Mouse (Mus musculus): Measurements from ENCODE around the gene Itln1. TPM values are rescaled to one million over a fixed set of nuclear protein-coding genes. Genes with fewer than 3 reads are reported as not detected.
A peak's percentile ranks its signal among the peaks of the same experiment; 100 is the strongest.

The Itln1 gene
- polyA plus RNA-seq, 1 experiment, result 2.5 TPM

DNA sequence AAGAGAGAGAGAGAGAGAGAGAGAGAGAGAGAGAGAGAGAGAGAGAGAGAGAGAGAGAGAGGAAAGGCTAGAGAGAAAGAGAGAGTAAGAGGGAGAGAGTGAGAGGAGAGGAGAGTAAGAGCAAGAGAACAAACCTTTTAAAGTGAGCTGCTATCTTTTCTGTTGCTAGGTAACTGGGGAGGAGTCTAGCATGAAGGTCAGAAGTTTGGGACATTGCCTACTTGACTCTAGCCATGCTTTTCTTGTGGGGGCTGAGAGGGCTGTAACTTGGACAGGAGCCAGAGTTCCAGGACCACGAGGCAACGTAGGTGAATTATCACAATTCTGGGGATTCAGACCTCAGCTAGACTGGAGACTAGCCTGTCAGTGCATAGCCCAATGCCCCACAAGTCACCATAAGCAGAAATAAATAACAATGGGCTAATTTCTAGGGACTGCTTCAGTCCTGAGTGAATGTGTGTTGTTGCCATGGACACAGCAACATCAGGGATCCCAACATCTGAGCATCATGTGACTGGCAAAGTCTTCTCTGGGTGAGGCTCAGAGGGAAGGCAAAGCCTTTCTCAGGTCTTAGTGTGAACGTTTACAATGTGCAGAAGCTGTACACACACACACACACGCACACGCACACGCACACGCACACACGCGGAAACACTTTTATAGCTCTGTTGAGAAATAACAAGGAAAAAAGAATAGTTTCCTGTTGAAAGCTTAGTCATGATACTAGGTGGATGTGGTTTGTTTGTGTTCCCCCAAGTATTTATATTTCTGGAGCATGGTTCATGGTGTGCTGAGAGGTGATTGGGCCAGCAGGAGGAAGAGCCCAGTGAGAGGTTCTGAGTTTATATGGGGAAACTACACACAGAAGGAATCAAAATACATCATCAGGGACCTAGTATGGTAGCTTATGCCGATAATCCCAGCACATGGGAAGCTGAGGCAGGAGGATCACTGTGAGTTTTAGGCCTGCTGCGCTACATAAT lies 18.6 kb upstream of the Itln1 start:
- DNase-seq, result no peak
- no peak overlapping the region for H3K4me3 ChIP-seq (ENCODE audit: control insufficient read depth, insufficient read depth, low read length)
- H3K36me3 ChIP-seq (ENCODE audit: control insufficient read depth, insufficient read depth, low read length), result no peaks in the 10 kb centered on the region
- H3K27me3 ChIP-seq (ENCODE audit: control insufficient read depth, insufficient read depth, low read length), result no peaks in the 10 kb centered on the region
- no peak overlapping the region for H3K27ac ChIP-seq (ENCODE audit: control insufficient read depth, insufficient read depth, low read length)
- peaks cover 9% of the 10 kb centered on the region for H3K4me1 ChIP-seq (replicated peaks; ENCODE audit: control insufficient read depth, insufficient read depth, low read length)
- 78% methylated on average over 11 of the region's 11 CpGs for WGBS
- TF ChIP-seq CTCF (IDR thresholded peaks at IDR 0.05; ENCODE audit: borderline replicate concordance, control insufficient read depth, extremely low read depth, insufficient read depth, low read length, poor library complexity) (no peak), POLR2A (IDR thresholded peaks at IDR 0.05; ENCODE audit: control insufficient read depth, extremely low read depth, insufficient read depth, low read length, poor library complexity) (no peak)

GRCm38 (mm10) chr1:171552230-171552629 lies 17.1 kb upstream of the Itln1 start:
- H3K4me3 ChIP-seq (ENCODE audit: control insufficient read depth, insufficient read depth, low read length), result no peak overlapping the region
- TF ChIP-seq POLR2A (IDR thresholded peaks at IDR 0.05; ENCODE audit: control insufficient read depth, extremely low read depth, insufficient read depth, low read length, poor library complexity) (no peak), CTCF (IDR thresholded peaks at IDR 0.05; ENCODE audit: borderline replicate concordance, control insufficient read depth, extremely low read depth, insufficient read depth, low read length, poor library complexity) (no peak)
- no peak for DNase-seq
- H3K27me3 ChIP-seq (ENCODE audit: control insufficient read depth, insufficient read depth, low read length), result no peaks in the 10 kb centered on the region
- H3K27ac ChIP-seq (ENCODE audit: control insufficient read depth, insufficient read depth, low read length), result no peak overlapping the region
- WGBS, result 94% methylated on average over 2 of the region's 2 CpGs
- H3K4me1 ChIP-seq (replicated peaks; ENCODE audit: control insufficient read depth, insufficient read depth, low read length), result peaks cover 2% of the 10 kb centered on the region; the same call in 1 of the 2 replicates
- no peaks in the 10 kb centered on the region for H3K36me3 ChIP-seq (ENCODE audit: control insufficient read depth, insufficient read depth, low read length)

- Histone ChIP-seq H3K4me1 (replicated peaks; ENCODE audit: control insufficient read depth, insufficient read depth, low read length) (peaks cover 2% of the 10 kb centered on the region; the same call in 1 of the 2 replicates), H3K36me3 (ENCODE audit: control insufficient read depth, insufficient read depth, low read length) (no peaks in the 10 kb centered on the region), H3K27ac (ENCODE audit: control insufficient read depth, insufficient read depth, low read length) (no peak overlapping the region), H3K4me3 (ENCODE audit: control insufficient read depth, insufficient read depth, low read length) (no peak overlapping the region), H3K27me3 (ENCODE audit: control insufficient read depth, insufficient read depth, low read length) (no peaks in the 10 kb centered on the region)
- 15% methylated on average over 7 of the region's 7 CpGs for WGBS
- DNase-seq, result no peak
- TF ChIP-seq POLR2A (IDR thresholded peaks at IDR 0.05; ENCODE audit: control insufficient read depth, extremely low read depth, insufficient read depth, low read length, poor library complexity) (no peak), CTCF (IDR thresholded peaks at IDR 0.05; ENCODE audit: borderline replicate concordance, control insufficient read depth, extremely low read depth, insufficient read depth, low read length, poor library complexity) (no peak)
Measured at GRCm38 (mm10) chr1:171551326-171551725, 16.2 kb upstream of the Itln1 start.

DNA sequence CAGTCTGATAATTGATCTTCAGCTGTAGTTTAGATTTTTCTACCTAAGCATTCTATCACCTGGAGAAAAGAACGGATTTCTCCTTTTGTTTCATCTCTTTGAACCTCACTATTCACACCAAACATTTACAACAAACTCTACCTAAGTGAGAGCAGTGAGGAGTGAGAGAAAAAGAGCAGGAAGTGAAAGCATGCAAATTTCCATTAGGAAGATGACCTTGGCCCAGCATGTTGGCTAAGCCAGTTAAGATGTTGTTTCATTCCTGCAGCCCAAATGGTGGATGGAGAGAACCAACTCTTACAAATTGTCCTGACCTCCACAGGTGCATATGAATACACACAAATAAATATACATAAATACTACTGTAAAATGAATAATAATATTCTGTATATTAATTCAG lies 5.6 kb upstream of the Itln1 start:
- TF ChIP-seq POLR2A (IDR thresholded peaks at IDR 0.05; ENCODE audit: control insufficient read depth, extremely low read depth, insufficient read depth, low read length, poor library complexity) (no peak), CTCF (IDR thresholded peaks at IDR 0.05; ENCODE audit: borderline replicate concordance, control insufficient read depth, extremely low read depth, insufficient read depth, low read length, poor library complexity) (no peak)
- Histone ChIP-seq H3K27me3 (ENCODE audit: control insufficient read depth, insufficient read depth, low read length) (no peaks in the 10 kb centered on the region), H3K36me3 (ENCODE audit: control insufficient read depth, insufficient read depth, low read length) (no peaks in the 10 kb centered on the region), H3K4me1 (replicated peaks; ENCODE audit: control insufficient read depth, insufficient read depth, low read length) (no peaks in the 10 kb centered on the region), H3K27ac (ENCODE audit: control insufficient read depth, insufficient read depth, low read length) (no peak overlapping the region), H3K4me3 (ENCODE audit: control insufficient read depth, insufficient read depth, low read length) (no peak overlapping the region)
- WGBS, result 93% methylated on average over 1 of the region's 1 CpGs
- DNase-seq, result no peak

- no peaks in the 10 kb centered on the region for H3K36me3 ChIP-seq (ENCODE audit: control insufficient read depth, insufficient read depth, low read length)
- TF ChIP-seq CTCF (IDR thresholded peaks at IDR 0.05; ENCODE audit: borderline replicate concordance, control insufficient read depth, extremely low read depth, insufficient read depth, low read length, poor library complexity), result no peak
- no peak for TF ChIP-seq POLR2A (IDR thresholded peaks at IDR 0.05; ENCODE audit: control insufficient read depth, extremely low read depth, insufficient read depth, low read length, poor library complexity)
- H3K27ac ChIP-seq (ENCODE audit: control insufficient read depth, insufficient read depth, low read length), result no peak overlapping the region
- H3K4me3 ChIP-seq (ENCODE audit: control insufficient read depth, insufficient read depth, low read length), result no peak overlapping the region
- H3K4me1 ChIP-seq (replicated peaks; ENCODE audit: control insufficient read depth, insufficient read depth, low read length), result no peaks in the 10 kb centered on the region
- no peak for DNase-seq
- H3K27me3 ChIP-seq (ENCODE audit: control insufficient read depth, insufficient read depth, low read length), result no peaks in the 10 kb centered on the region
Measured at GRCm38 (mm10) chr1:171534557-171534956, 537 bp downstream of the Itln1 start.

DNA sequence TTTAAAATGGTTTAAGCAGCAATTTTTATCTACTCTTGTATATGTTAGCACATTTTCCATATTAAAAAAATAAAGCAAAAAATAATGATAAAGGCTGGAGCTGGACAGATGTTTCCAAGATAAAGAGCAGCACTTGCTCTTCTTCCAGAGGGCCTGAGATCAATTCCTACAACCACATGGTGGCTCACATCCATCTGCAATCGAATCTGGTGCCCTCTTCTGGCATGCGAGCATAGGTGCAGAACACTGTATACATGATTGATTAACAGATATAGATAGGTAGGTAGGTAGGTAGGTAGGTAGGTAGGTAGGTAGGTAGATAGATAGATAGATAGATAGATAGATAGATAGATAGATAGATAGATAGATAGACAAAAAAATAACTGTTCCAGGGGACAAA lies 2.3 kb downstream of the Itln1 start:
- no peak for TF ChIP-seq CTCF (IDR thresholded peaks at IDR 0.05; ENCODE audit: borderline replicate concordance, control insufficient read depth, extremely low read depth, insufficient read depth, low read length, poor library complexity)
- no peak for TF ChIP-seq POLR2A (IDR thresholded peaks at IDR 0.05; ENCODE audit: control insufficient read depth, extremely low read depth, insufficient read depth, low read length, poor library complexity)
- 73% methylated on average over 2 of the region's 2 CpGs for WGBS
- DNase-seq, result peak; percentile 10

More for the DNA sequence above, 2.3 kb downstream of the Itln1 start:
- Histone ChIP-seq H3K36me3 (ENCODE audit: control insufficient read depth, insufficient read depth, low read length) (no peaks in the 10 kb centered on the region), H3K27ac (ENCODE audit: control insufficient read depth, insufficient read depth, low read length) (no peak overlapping the region), H3K4me3 (ENCODE audit: control insufficient read depth, insufficient read depth, low read length) (no peak overlapping the region), H3K27me3 (ENCODE audit: control insufficient read depth, insufficient read depth, low read length) (no peaks in the 10 kb centered on the region), H3K4me1 (replicated peaks; ENCODE audit: control insufficient read depth, insufficient read depth, low read length) (no peaks in the 10 kb centered on the region)
